Mouse (Mus musculus): ENCODE data around the gene D1Ertd622e.

- TF ChIP-seq CTCF (IDR thresholded peaks at IDR 0.05; ENCODE audit: low read depth), result no peak
- TF ChIP-seq EP300 (optimal IDR thresholded peaks at IDR 0.05), result no peak
These were observed 58.5 kb downstream of the D1Ertd622e start for GRCm38 (mm10) chr1:97603361-97603760.
